In the genomic region with DNA sequence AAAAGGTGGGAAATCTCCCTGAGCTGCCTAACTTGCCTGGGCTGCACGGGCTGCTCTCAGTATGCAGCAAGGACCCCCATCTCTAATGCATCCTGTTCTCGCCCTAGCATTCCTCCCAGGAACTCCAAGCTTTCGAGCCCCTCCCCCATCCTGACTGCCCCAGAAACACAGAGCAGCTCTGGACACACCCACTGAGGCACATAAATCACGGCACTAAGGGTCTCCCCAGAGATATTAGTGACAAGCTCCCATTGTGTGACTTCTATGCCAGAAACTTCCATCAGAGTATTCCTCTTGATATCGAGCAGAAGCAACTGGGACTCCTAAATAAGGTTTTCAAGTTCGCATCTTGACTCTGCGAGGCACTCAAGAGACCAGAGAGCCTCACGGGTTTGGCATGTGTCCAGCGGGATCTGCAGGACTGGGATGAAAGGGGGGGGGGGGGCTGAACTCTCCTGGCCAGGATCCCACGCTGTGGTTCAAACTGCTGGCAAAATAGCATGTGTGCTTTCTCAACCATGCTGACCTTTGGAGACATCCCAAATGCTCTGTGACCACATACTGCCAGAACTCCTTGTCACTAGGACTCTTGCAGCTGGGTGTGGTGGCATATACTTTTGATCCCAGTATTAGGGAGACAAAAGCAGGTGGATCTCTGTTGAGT, we compare ENCODE assay signal across 8 mouse cellular contexts.
DNase-seq lines count a peak whose midpoint lies in the region; TF ChIP-seq lines count a peak whose summit lies in the region.

No protein-coding gene starts in this region.

- no peak for TF ChIP-seq POLR2A in heart, adult 2 months (IDR thresholded peaks at IDR 0.05; ENCODE audit: insufficient read depth, low read depth, low read length)

- WGBS in heart, adult 2 months: 9% methylated on average over 10 of the region's 10 CpGs

- peaks cover 3% of the 10 kb centered on the region for H3K4me1 ChIP-seq in heart, adult 2 months (ENCODE audit: control insufficient read depth, insufficient read depth, low read length)

- TF ChIP-seq CTCF in heart, adult 2 months (IDR thresholded peaks at IDR 0.05): no peak

- H3K79me2 ChIP-seq in heart, adult 2 months (replicated peaks; ENCODE audit: control insufficient read depth, insufficient read depth, low read length): no peaks in the 10 kb centered on the region

- no peak overlapping the region for H3K4me3 ChIP-seq in heart, adult 2 months

- H3K27me3 ChIP-seq in heart, adult 2 months (ENCODE audit: control insufficient read depth, insufficient read depth, low read length): no peaks in the 10 kb centered on the region

- H3K9ac ChIP-seq in heart, adult 2 months (ENCODE audit: low read depth, low read length): no peak overlapping the region

- no peak for TF ChIP-seq EP300 in heart, adult 2 months (IDR thresholded peaks at IDR 0.05; ENCODE audit: insufficient read depth, low read depth, low read length)

- peak; percentile 93 for DNase-seq in MN1 (ENCODE audit: low spot score)
- peak; percentile 81 for DNase-seq in adrenal gland, postnatal 10 days
- peak; percentile 38 to 40 for DNase-seq in heart, adult 2 months
- DNase-seq in kidney, adult 9 months: peak; percentile 69
- peak; percentile 81 for DNase-seq in lung, postnatal 36 days
- no peak for DNase-seq in right cerebral cortex, postnatal 14 days
- DNase-seq in natural killer cell, adult 2 months (ENCODE audit: low spot score in 2 of 2): no peak
- no peak for DNase-seq in thymus, adult 18-20 months

- intact Hi-C loops in heart, adult 2 months (cut with DNase I): no loop called here

- no peak overlapping the region for H3K27ac ChIP-seq in heart, adult 2 months

- no peaks in the 10 kb centered on the region for H3K36me3 ChIP-seq in heart, adult 2 months (ENCODE audit: control insufficient read depth, insufficient read depth, low read length)

Comparison
In these comparisons a context has a peak if more than half of its experiments do, and no peak if none do; other contexts are left out.
1. DNase-seq: peak in MN1 (single experiment), adrenal gland, postnatal 10 days (single experiment), heart, adult 2 months (2 of 2), kidney, adult 9 months (single experiment) and lung, postnatal 36 days (single experiment); none in right cerebral cortex, postnatal 14 days (single experiment), natural killer cell, adult 2 months (0 of 2) and thymus, adult 18-20 months (0 of 2).